Mouse (Mus musculus): ENCODE measurements at regions not wholly inside any gene's neighbourhood (a gene's known extent, or its start where the extent isn't known, plus 50 kb on each side); places are given as distances from the start of the nearest gene placed in this dataset.

GRCm38 (mm10) chr14:24618226-24619038 is 131.5 kb downstream of the Rps24 start:
- DNase-seq (ENCODE audit: low spot score in 2 of 2): peak; percentile 34 to 45

DNA sequence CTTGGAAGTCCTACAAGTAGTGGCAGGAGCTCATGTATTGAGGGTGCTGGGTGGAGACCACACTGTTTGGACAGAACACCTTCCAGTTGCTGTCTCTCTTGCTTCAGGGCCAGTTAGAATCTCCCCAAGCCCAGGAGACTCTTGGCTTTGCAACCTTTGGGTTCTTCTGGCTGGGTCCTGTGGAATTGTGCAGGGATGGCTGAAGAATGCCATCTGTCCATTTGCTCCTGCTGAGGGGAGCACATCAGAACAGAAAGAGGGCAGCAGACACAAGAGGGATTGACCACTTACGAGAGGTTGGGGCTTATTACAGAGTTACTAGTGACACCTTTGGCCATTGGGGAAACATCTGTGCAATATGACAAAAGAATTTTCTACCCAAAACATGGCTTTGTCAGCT is 145.1 kb downstream of the Rps24 start:
- no peak for DNase-seq (ENCODE audit: low spot score in 2 of 2)

DNA sequence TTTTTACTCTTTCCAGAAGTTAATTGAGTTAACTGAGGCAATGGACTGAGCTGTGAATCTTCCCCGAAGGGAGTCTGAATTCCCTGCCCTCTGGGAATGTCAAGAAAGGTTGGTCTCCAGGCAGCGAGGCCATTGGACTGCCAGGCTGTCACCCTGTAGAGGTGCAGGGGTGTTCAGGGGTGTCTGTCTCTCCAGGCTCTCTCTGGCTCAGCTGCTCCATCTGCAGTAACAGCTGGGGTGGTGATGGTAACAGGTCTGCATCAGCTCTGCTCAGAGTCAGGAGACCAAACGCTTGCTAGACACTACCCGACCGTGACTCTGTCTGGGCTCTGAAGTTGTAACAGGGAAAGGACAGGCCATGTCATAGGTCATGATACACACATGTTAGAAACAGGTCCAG is 154.9 kb downstream of the Rps24 start:
- no peak for DNase-seq (ENCODE audit: low spot score in 2 of 2)

GRCm38 (mm10) chr14:24644117-24644808 is 157.3 kb downstream of the Rps24 start:
- no peak for DNase-seq (ENCODE audit: low spot score in 2 of 2)

GRCm38 (mm10) chr14:24646239-24646848 is 159.4 kb downstream of the Rps24 start:
- DNase-seq (ENCODE audit: low spot score in 2 of 2): peak; percentile 64 to 74

DNA sequence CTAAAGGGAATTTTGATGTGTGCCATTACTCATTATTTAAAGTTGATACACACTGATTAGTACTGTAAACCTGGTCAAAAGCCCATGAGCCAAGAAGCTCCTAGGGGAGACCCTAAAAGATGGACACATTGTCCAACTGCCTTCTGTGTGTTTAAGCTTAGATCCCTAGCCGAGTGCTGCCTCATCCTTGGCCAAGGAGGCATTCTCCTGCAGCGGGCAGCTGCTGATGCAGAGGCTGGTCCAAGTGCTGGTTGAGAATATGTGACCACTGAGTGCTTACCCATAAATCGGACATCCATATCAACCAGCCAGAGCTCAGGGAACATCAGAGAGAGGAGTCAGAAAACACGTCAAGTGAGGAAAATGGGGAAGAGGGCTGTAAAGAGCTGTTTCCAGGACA is 160.8 kb downstream of the Rps24 start:
- DNase-seq (ENCODE audit: low spot score in 2 of 2): no peak

DNA sequence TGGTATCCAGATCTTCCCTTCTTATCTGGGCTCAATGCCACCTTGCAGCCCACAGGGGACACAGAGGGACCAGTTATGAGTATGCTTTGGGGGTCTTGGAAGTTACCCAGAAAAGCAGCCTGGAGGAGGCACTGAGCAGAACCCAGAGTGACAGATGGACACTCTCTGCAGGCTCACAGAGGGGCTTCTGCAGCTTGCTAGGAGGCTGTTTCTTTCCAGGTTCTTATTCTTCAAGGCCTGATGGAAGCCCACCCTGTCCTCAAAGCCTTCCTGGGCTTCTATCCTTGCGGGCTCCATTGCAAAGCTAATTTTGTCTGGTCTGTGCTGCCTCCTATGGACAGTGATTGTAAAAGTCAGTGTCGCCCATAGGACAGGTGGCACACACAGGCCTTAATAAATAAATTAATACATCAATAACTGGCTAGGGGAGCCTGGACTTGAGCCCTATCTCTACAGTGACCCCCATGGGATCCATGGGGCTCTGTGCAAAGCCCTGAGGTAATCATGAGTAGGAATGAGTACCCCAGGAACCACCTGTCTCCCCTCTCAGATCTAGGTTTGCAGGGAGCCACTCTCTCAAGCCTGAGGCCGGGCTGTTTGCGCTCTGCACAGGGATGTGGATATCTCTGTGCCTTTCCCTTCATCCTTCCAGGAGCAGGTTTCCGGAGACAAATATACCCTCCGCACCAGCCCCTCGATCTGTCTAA is 163.4 kb downstream of the Rps24 start:
- DNase-seq (ENCODE audit: low spot score in 2 of 2): peak in 1 of 2 experiments; percentile 63

GRCm38 (mm10) chr14:24650902-24651270 is 164.0 kb downstream of the Rps24 start:
- DNase-seq (ENCODE audit: low spot score in 2 of 2): no peak

DNA sequence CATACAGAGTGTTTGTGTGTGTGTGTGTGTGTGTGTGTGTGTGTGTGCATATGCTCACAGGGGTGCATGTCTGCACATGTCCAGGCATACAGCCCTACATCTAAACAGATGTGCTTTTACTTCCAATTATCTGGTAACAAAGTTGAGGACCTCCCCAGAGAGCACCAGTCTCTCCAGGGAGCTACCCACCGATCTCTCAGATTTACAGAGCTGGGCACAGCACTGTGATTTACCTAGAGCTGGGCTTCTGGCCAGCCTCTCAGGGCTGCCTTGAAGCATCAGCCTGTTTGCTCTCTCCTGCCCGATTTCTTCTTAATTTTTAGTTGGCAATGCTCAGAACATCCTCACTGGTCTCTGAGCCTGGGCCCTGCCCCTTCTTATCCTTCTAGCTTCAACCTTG is 165.7 kb downstream of the Rps24 start:
- no peak for DNase-seq (ENCODE audit: low spot score in 2 of 2)

GRCm38 (mm10) chr14:24655580-24655979 is 168.7 kb downstream of the Rps24 start:
- peak; percentile 30 to 43 for DNase-seq (ENCODE audit: low spot score in 2 of 2)

DNA sequence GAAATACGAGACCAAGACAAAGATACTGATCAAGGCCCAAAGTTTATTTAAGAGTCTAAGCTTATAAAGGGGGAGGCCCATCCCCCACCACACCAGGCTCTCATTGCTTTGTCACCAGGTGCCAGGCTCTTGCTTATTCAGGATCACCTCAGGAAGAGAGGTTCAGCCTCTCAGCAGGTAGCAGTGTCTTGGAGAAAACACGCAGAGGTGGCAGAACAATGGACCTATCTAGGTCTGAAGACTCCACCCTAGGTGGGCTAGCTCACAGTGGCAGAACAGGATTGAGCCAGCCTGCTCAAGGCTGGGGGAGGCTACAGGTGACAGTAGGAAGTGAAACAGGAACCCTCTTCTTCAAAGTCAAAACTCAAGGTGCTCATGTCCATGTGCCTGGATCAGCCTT is 174.9 kb downstream of the Rps24 start:
- no peak for DNase-seq (ENCODE audit: low spot score in 2 of 2)

DNA sequence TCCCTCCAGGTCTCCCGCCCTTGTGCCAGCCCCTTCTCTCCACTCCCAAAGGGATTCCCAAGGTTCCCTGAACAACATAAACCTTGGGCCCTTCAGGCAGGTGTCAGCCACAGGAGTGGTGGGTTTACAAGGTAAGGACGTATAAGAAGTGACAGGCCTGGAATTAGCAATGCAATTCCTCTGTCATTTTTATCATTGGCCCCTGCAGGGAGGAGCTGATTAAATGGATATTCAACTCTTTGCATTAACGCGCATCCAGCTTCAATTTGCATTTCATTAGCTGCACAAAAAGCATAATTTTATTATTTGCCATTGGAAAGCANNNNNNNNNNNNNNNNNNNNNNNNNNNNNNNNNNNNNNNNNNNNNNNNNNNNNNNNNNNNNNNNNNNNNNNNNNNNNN is 178.3 kb downstream of the Rps24 start:
- no peak for DNase-seq (ENCODE audit: low spot score in 2 of 2)

Data from layer of hippocampus, postnatal 10 days (tissue).